16 mouse cellular contexts compared by ENCODE assay signal in genomic region chr11:87955144-87955543, GRCm38 (mm10). TPM values are rescaled to one million over a fixed set of nuclear protein-coding genes. Genes with fewer than 3 reads are reported as not detected.
DNase-seq lines count a peak whose midpoint lies in the region; ATAC-seq and TF ChIP-seq lines count a peak whose summit lies in the region.
"Had no signal": no experiment of that assay in that cellular context is flagged by ENCODE, and none has a peak within 500 bp of the region (broad histone marks: within the 10 kb centered on the region; RNA-seq: fewer than 3 reads in every experiment).

No protein-coding gene starts in this region.

- TF ChIP-seq CTCF in kidney, postnatal 0 days (IDR thresholded peaks at IDR 0.05; ENCODE audit: low read depth): peak; percentile 68

- H3K36me3 ChIP-seq in kidney, postnatal 0 days (ENCODE audit: insufficient read depth, low read length): no peaks in the 10 kb centered on the region
- H3K36me3 ChIP-seq: heart, embryonic 15.5 days; neural tube, embryonic 12.5 days had no signal

- H3K4me2 ChIP-seq in kidney, postnatal 0 days (ENCODE audit: low read length): no peak overlapping the region
- H3K4me2 ChIP-seq: heart, embryonic 15.5 days; neural tube, embryonic 12.5 days had no signal

- H3K4me1 ChIP-seq in kidney, postnatal 0 days (replicated peaks; ENCODE audit: insufficient read depth, low read length): no peaks in the 10 kb centered on the region
- H3K4me1 ChIP-seq: heart, embryonic 15.5 days; neural tube, embryonic 12.5 days had no signal

- no peaks in the 10 kb centered on the region for H3K9me3 ChIP-seq in kidney, postnatal 0 days (replicated peaks; ENCODE audit: low read length)
- H3K9me3 ChIP-seq: heart, embryonic 15.5 days; neural tube, embryonic 12.5 days had no signal

- H3K9ac ChIP-seq in kidney, postnatal 0 days (ENCODE audit: low read depth, low read length): no peak overlapping the region
- H3K9ac ChIP-seq: heart, embryonic 15.5 days; neural tube, embryonic 12.5 days had no signal

- 5% methylated on average over 1 of the region's 1 CpGs for WGBS in kidney, postnatal 0 days

- no peak for ATAC-seq in kidney, postnatal 0 days (replicated peaks; ENCODE audit: low FRiP score, low read depth)

- DNase-seq in cerebellum, adult 9-10 months: peak; percentile 16
- DNase-seq in cerebellum, adult 8-10 months: no peak
- peak; percentile 50 for DNase-seq in kidney, postnatal 0 days (ENCODE audit: low spot score)
- DNase-seq in kidney, adult 9 months: no peak
- DNase-seq in CD4-positive helper T cell, adult 2 months (ENCODE audit: low read depth, low spot score): peak; percentile 75
- peak; percentile 63 for DNase-seq in embryo, embryonic 11 days
- no peak for DNase-seq in testis, postnatal 10 days (ENCODE audit: low spot score)
- DNase-seq in left cerebral cortex, adult 8-10 months (ENCODE audit: low spot score in 2 of 2): no peak
- DNase-seq: B cell, adult 2 months; cerebellum, adult 11-12 months; kidney, postnatal 10 days; lung, postnatal 10 days had no signal

- H3K27ac ChIP-seq in kidney, postnatal 0 days: no peak overlapping the region
- H3K27ac ChIP-seq: heart, embryonic 15.5 days; neural tube, embryonic 12.5 days had no signal

- H3K27me3 ChIP-seq in kidney, postnatal 0 days (ENCODE audit: insufficient read depth, low read length): no peaks in the 10 kb centered on the region
- H3K27me3 ChIP-seq: neural tube, embryonic 12.5 days had no signal

- H3K4me3 ChIP-seq in kidney, postnatal 0 days (replicated peaks; ENCODE audit: low read depth, low read length): no peak overlapping the region
- H3K4me3 ChIP-seq: heart, embryonic 15.5 days; neural tube, embryonic 12.5 days had no signal

RNA-seq across cellular contexts. Expression of gene Dynll2, which starts 32.2 kb away (rescaled TPM):
- polyA plus RNA-seq in kidney, postnatal 0 days (2015; fragmentation: Nextera tagmentation; extraction: Ambion mirVana): 24.0 and 24.7 TPM in 2 replicates
- 100 to 1,000 TPM; 623 to 646 (median 629) TPM for total RNA-seq in left cerebral cortex, adult 8-10 months (2022)

RNA-seq across cellular contexts. Expression of gene Olfr464, which starts 34.4 kb away (rescaled TPM):
- polyA plus RNA-seq in kidney, postnatal 0 days (2015; fragmentation: Nextera tagmentation; extraction: Ambion mirVana): not detected in 2 replicates
- 1 to 10 TPM in 3 of 4 experiments, under 1 TPM in 1; 0.94 to 2.2 (median 1.7) TPM for total RNA-seq in left cerebral cortex, adult 8-10 months (2022)
- polyA plus RNA-seq: heart, embryonic 15.5 days; neural tube, embryonic 12.5 days had no signal

RNA-seq across cellular contexts. Expression of gene Olfr463, which starts 58.0 kb away (rescaled TPM):
- polyA plus RNA-seq in kidney, postnatal 0 days (2015; fragmentation: Nextera tagmentation; extraction: Ambion mirVana): not detected in 2 replicates
- total RNA-seq in left cerebral cortex, adult 8-10 months (2022): not detected
- total RNA-seq: left cerebral cortex, postnatal 14 days had no signal
- polyA plus RNA-seq: frontal cortex, adult 2 months; heart, embryonic 15.5 days; neural tube, embryonic 12.5 days had no signal

Comparison
In these comparisons a context has a peak if more than half of its experiments do, and no peak if none do; other contexts are left out.
1. DNase-seq: peak in cerebellum, adult 9-10 months (single experiment), kidney, postnatal 0 days (single experiment), CD4-positive helper T cell, adult 2 months (single experiment) and embryo, embryonic 11 days (single experiment); none in cerebellum, adult 8-10 months (single experiment), kidney, adult 9 months (single experiment), testis, postnatal 10 days (single experiment) and left cerebral cortex, adult 8-10 months (0 of 2).